Mouse (Mus musculus) left cerebral cortex, postnatal 4 days (tissue): ENCODE results near the gene Elmod3. TPM values are rescaled to one million over a fixed set of nuclear protein-coding genes. Genes with fewer than 3 reads are reported as not detected.
A peak's percentile ranks its signal among the peaks of the same experiment; 100 is the strongest.

ENCODE experiments used
- DNase-seq: peaks from one replicate; pipeline ENCODE4 v3.0.0-alpha.2; 2022
- intact Hi-C: fragments of 180-260 bp; cut with DNase I; formaldehyde crosslinking; loops from one replicate; pipeline ENCODE4 v1.15.1; 2025
- total RNA-seq, 2 experiments: library from RNA; stranded (reverse); gene quantifications; 2 replicates each; pipeline ENCODE4 v1.2.3; 2021

The Elmod3 gene
- total RNA-seq, 2 experiments from 2014 or later: 11.9 to 12.1 TPM

DNA sequence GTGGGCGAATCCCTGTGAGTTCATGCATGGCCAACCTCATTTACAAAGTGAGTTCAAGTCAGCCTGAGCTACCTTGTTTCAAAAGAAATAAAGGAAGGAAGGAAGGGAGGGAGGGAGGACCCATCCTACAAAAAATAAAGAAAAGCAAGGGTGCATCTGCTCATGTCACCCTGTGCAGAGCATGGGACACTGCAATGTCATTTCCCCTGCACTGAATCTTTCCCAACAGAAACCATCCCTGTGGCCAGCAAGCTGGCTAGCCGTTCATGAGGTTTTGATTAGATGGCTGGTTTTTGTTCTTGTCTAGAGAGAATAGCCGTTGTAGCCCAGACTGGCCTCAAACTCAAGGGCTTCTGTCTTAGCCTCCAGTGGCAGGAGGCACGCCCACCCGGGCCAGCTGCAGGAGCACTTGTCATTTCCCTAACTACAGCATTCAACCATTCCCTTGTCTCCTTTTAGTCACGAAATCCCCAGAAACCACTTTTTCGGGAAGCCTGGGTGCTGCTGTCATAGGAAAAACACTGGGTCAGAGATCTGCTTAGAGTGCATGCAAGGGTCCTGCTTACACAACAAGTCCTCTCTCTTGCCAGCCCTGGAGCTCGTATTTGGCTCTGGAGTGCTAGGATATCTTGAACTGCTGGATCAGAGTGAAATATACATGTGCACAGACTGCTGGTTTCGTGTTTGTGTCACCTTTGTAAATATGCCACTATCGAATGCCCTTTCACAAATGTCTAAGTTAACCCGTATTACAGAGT is 16.4 kb downstream of the Elmod3 start:
- intact Hi-C loops: no loop called here
- DNase-seq: no peak

DNA sequence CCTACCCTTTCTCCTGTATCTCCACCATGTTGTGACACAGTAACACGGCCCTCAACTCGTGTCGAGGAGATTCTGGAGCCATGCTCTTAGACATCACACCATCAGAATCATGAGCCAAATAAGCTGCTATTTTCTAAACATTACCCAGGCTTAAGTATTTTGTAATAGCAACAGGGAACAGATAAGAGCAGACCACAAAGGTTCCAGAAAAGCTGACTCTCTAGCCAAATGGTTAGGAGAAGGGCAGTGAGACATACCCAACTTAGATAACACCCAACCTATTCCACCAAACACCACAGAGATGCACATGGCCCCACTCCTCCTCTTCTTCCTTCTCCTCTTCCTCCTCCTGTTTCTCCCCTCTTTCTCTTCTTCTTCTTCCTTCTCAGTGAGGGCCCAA is 22.2 kb downstream of the Elmod3 start:
- DNase-seq: no peak
- intact Hi-C loops: no loop called here

GRCm38 (mm10) chr6:72571826-72572225 is 26.4 kb downstream of the Elmod3 start:
- no peak for DNase-seq
- intact Hi-C loops: no loop called here

DNA sequence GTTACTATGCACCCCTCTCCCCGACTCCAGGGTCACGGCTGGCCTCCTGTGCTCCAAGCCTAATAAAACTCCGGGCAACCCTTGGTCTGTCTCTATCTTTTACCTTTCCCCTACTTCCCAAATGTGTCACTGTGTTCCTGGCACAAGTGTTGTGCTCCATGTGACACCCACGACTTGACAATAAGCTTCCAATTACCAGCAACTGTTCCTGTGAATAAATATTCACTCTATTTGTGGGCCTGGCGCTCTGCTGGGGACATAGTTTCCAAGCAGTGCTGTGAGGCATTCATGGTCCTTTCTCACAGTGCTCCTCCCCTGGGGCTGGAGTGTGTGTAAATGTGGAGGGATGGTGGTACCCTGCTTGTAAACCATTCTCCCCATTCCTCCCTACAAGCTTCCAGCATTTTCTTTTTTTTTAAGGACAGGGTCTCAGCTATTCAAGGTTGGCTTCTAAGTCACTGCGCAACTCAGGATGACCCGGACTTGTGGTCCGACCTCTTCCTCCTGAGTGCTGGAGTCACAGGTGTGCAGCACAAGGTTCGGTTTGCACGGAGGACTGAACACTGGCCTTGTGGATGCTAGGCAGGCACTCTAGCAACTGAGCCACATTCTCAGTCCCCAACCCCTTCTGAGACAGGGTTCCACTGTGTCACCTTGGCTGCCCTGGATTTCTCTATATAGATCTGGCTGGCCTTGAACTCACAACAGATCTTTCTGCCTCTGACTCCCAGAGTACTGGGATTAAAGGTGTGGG is 27.4 kb downstream of the Elmod3 start:
- intact Hi-C loops: no loop called here
- DNase-seq: no peak

DNA sequence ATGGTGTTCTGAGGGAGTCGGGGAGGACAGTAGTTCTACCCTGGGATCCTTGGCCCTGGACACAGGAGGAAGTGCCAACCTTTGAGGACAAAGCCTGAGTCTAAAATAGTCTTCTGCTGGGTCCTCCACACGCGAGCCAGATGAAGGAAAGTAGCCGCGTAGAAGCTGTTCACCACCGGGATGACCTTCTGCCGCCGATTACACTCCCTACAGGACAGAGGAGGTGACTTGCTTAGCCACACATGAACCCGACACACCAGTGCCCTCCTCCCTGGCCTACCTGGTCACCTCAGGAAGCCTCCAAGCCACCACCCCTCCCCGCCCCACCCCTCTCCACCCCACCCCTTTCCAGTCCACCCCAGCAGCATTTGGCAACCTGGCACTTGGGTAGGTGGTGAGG is 29.5 kb downstream of the Elmod3 start:
- intact Hi-C loops: no loop called here
- DNase-seq: no peak

- intact Hi-C loops: no loop called here
- no peak for DNase-seq
Observed at GRCm38 (mm10) chr6:72567508-72567907, 30.7 kb downstream of the Elmod3 start.

GRCm38 (mm10) chr6:72566044-72566443 is 32.2 kb downstream of the Elmod3 start:
- peak; percentile 89 for DNase-seq
- intact Hi-C loops: no loop called here

GRCm38 (mm10) chr6:72565506-72565905 is 32.7 kb downstream of the Elmod3 start:
- intact Hi-C loops: no loop called here
- DNase-seq: no peak

DNA sequence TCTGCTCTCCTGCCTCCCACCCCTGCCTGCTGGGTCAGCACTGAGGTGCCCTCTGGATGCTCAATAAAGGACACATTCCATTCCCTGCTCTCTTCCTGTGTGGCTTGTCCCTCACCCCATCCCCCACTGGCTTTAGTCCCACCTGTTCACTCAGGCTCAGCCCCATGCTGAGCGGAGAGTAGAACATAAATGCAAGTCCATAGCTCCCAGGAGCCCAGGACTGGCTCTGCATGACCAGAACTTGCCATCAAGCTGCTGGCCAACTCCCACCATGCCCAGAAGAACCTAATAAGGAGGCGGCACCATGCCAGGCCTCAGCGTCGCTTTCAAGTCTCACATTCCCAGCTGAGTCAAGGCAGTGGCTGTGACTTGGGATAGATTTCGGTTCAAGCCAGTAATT is 35.3 kb downstream of the Elmod3 start:
- peak; percentile 25 for DNase-seq
- intact Hi-C loops: no loop called here

GRCm38 (mm10) chr6:72562486-72562885 is 35.7 kb downstream of the Elmod3 start:
- intact Hi-C loops: no loop called here

GRCm38 (mm10) chr6:72560801-72561200 is 37.4 kb downstream of the Elmod3 start:
- DNase-seq: no peak
- intact Hi-C loops: no loop called here

More at GRCm38 (mm10) chr6:72562486-72562885, 35.7 kb downstream of the Elmod3 start:
- DNase-seq: no peak

DNA sequence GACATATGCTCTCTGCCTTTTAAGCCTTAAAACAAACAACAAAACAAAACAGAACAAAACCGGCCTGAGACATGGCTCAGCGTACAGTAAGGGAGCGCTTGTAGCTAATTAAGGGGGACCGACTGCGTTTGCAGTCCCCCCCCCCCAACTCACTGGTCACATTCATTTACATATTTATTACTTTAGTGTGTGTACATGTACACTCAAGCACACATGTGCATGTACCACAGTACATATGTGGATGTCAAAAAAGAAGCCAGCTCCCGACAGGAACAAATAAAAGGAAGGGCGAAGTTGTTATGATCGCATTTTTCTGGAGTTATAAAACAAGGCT is 45.2 kb downstream of the Elmod3 start:
- intact Hi-C loops: no loop called here
- DNase-seq: no peak

DNA sequence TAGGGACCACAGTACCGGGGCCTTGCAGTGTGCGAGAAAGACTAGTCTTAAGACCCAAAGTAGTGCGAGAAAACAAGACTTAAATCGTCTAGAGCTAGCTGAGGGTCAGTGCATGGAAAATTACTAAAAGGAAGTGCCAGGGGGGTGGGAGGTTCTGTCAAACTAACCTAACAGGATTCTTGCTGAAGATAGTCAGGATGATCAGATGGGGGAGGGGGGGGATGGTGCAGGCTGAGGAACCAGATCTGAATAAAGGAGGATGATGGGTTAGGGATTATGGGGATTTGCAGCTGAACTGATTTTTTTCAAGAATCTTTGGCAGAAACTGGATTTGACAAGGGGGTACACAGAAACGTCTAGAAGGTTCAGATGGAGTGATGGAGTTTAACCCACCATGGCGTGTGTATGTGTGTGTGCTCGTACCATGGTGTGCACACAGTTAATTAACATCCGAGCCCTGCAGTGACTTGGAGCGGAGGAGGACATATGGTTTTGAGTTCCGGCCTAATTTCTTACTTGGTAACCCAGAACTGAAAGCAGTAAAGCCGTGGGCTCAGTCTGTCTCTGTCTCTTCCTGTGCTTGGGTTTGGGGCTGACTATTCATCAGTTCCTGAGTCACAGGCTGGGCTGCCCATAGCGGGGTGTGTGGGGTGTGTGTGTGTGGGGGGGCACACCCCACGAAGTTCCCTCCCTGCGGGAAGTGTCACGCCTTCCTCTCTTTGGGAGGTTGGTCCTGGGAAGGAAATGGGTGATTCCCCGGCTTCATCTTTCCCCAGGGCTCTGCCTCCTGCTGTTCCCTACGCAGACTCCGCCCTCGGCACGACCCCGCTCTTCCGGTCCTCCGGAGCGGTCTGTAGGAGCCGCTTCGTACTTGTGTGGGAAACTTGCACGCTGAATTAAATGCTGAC is 45.8 kb downstream of the Elmod3 start:
- intact Hi-C loops: no loop called here
- peak; percentile 39 for DNase-seq

- intact Hi-C loops: no loop called here
Observed at GRCm38 (mm10) chr6:72550503-72551100, 47.6 kb downstream of the Elmod3 start.

DNA sequence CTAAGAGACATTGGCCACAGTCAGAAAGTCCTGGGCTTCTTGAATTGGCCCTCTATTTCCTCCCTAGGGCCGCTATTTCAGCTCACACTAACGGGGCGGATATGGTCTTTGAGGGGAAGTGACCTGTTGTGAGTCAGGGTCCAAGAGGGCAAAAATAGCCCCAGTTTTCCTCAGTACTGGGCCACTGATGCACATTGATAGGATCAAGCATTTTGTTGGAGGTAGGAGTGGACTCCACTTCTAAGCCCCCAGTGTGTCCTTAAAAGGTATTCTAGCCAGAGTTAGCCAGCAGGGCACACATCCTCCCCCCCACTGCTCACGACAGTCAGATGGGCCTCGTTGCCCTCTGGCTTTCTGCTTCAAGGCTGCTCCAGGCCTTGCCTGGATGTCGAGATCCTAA is 48.2 kb downstream of the Elmod3 start:
- DNase-seq: no peak
- intact Hi-C loops: no loop called here

More at GRCm38 (mm10) chr6:72550503-72551100, 47.6 kb downstream of the Elmod3 start:
- no peak for DNase-seq

GRCm38 (mm10) chr6:72549041-72549580 is 49.1 kb downstream of the Elmod3 start:
- intact Hi-C loops: no loop called here
- no peak for DNase-seq

DNA sequence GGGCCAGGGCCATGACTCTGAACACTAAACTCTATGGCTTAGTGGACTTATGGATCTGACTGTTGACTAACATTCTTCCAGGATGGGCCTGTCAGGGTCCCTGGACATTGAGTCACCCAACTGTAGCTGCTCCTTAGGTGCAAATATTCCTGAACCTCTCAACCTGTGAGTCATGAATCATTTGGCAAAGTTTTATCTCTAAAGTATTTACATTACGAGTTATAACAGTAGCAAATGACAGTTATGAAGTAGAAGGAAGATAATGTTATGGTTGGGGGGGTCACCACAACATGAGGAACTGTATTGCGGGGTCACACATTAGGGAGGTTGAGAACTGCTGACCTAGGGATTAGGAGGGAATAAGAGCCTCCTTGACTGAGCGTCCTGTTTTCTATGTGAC is 50.4 kb downstream of the Elmod3 start:
- DNase-seq: no peak
- intact Hi-C loops: no loop called here

GRCm38 (mm10) chr6:72547121-72547520 is 51.1 kb downstream of the Elmod3 start:
- DNase-seq: no peak
- intact Hi-C loops: no loop called here

DNA sequence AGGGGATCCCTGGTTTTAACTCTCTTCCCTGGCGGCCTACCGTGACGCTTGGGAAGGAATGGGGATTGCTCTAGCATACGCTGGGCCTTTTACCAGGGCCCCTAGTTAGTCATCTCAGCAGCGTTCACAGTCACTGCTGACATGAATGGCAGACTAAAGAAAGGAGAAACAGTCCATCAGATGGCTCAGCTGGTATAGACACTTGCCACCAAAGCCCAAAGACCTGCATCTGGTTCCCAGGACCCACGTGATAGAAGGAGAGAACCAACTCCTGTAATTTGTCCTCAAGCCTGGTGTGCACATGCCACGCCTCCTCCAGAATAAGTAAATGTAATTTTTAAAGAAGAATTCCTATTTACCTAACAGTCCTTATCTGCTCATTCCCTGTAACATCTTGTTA is 52.8 kb downstream of the Elmod3 start:
- intact Hi-C loops: no loop called here
- DNase-seq: no peak

DNA sequence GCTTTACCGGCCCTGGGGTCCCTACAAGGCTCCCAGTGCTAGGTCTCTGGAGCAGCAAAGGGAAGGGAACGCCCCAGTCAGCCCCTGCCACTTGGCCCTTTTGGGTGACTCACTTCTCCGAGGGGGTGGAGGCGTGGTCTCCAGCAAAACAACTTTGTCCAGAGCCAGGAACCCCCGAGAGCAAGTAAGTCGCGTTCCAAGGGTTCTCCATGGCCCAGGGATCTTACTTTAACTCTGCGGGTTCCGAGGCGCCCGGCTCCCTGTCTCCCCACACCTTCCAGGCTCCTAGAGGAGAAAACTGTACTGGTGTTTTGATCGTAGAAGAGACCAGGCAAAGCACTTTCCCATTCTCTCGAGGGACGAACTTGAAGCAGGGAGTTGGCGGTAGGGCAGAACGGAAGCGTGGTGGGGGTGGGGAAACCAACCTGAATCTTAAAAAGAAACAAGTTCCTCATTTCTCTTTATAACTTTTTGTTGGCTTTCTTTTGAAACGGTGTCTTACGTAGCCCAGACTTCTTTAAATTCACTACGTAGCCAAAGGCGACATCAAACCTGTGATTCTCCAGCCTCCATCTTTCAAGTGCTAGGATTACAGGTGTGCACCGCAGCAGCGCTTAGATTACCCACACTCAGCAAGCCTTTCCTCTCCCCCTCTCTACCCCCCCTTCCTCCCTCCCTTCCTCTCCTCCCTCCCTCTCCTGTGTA is 53.8 kb downstream of the Elmod3 start, which contains the start of gene Capg:
Gene Capg (plus strand): TSS at position 109 of the 705 bp plus-strand sequence.
- DNase-seq: no peak

More for the DNA sequence above, 53.8 kb downstream of the Elmod3 start, which contains the start of gene Capg:
- intact Hi-C loops: no loop called here
